Mouse (Mus musculus): ENCODE measurements around the gene Cdhr1. TPM values are rescaled to one million over a fixed set of nuclear protein-coding genes. Genes with fewer than 3 reads are reported as not detected.

The Cdhr1 gene
- total RNA-seq (2023) = not detected in 2 replicates

DNA sequence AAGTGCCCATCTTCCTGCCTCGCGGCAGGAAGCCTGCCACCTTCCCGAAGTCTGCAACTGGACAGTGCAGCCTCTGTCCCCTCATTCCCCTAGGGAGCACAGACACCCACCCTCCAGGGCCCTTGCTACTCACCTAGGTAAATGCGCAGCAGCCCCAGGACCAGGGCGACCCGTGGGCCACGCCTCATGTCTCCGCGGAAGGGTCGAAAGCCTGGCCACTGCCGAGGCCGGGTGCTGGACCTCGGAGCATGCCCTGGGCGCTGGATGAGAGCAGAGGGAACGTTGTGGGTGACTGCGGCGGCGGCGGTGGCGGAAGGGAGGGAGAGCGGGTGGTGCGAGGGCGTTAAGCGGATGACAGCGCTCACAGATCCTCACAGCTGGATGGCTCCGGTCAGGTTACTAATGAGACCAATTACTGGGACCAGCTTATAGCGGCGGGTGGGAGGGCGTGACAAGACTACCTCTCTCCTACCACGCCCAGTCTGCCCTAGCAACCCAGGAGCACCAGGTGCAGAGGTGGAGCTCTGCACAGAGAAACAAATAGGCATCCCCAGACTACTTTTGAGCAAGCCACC is at the start of gene Cdhr1:
Gene Cdhr1, minus strand, starts transcription at position 392 of the 575 bp plus-strand sequence.

DNA sequence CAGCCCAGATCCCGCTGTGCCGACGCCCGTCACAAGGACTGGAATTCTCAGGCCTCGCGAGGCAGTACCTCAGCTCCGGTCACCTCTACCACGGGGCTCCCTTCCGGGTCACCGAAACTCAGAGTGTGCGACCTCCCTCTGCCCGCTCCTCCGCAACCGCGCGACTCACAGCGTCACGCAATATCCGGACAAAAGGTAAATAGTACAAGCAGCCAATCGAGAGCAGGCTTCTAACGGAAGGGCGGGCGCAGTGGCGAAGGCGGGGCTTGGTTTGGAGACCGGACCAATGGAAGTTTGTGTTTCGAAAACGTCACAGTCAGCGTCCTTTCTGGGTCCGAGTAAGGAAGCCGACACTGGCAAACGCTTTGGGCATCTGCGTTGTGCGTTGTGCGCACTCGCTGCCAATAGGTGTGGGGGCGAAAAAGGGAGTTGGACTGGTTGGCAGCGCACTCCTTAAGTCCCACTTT is 37.0 kb upstream of the Cdhr1 start, which contains the start of gene Ghitm:
Gene Ghitm, minus strand, starts transcription at position 146 of the 467 bp plus-strand sequence.

DNA sequence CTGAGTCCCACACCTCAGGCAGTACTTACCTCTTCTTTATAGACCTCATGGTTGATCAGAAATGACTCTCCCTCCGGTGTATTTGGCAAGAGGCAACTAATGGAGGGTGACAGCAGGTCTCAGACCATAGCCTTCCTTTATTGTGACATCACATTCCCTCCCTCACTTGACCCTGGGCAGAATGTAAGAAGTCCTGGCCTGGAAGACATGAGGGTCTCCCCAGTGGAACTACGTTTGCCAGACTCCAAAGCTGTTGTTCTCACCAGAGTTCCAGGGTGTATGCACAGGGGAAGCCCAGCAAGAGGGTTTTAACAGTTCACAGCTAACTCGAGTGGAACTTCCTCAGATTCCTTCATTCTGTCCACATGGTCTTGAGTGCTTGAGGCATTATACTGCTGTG is 15.8 kb upstream of the Cdhr1 start, which contains the start of gene 2610528A11Rik:
Gene 2610528A11Rik, minus strand, starts transcription at position 101 of the 400 bp plus-strand sequence.

DNA sequence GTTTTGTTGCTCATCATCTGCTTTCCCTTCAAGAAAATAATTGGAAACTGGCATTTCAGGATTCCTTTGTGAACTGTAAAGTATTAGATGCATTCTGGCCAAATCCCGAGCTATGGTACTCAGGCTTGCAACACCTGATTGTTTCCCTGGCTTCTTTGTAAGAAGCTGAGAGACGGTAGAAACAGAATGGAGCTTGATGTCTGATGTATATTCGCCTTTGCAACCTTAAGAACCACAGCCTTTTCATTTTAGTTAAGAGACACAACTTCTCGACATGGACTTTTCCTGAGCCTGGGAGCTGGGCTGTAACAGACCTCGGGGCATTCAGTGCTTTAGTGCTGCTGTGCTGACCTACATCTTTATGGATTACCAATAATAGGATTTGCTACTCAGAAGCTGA is 30.5 kb downstream of the Cdhr1 start, which contains the start of gene Lrit2:
Gene Lrit2, plus strand, starts transcription at position 301 of the 400 bp plus-strand sequence.

DNA sequence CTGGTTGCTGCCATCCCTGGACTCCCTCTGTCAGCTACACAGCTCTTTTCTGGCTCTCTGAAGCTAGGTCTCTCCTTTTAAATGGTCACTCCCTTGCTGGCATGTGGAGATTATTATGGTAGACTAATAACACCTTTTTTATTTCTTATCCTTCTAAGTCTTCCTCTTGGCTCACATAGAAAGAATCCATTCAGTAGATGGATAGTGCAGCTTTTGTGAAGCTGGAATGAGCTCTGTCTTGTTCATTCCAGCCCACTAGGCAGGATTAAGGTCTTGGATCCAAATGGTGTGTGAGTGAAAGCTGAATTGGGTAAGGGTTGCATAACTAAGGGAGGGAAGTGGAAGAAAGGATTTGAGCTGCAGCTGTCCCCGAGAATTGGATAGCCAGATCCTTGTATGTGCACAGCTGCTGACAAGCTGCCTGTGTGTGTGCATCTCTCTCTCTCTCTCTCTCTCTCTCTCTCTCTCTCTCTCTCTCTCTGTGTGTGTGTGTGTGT is 49.2 kb downstream of the Cdhr1 start, which contains the start of gene Rgr:
Gene Rgr, minus strand, starts transcription at position 51 of the 497 bp plus-strand sequence.

Other genes with a start within 250 kb of the Cdhr1 start
- gene Ccser2, start 129.6 kb downstream of the Cdhr1 start, total RNA-seq (2023) = 11.1 and 13.1 TPM in 2 replicates
- not detected in 2 replicates for gene Rgr, start 49.4 kb downstream of the Cdhr1 start, total RNA-seq (2023)
- gene Lrit1, start 43.5 kb downstream of the Cdhr1 start, total RNA-seq (2023) = not detected in 2 replicates
- not detected in 2 replicates for gene Lrit2, start 30.4 kb downstream of the Cdhr1 start, total RNA-seq (2023)
- not detected in 2 replicates for gene 2610528A11Rik, start 15.7 kb upstream of the Cdhr1 start, total RNA-seq (2023)
- gene Ghitm, start 36.9 kb upstream of the Cdhr1 start, total RNA-seq (2023) = 134 and 135 TPM in 2 replicates

All from neutrophil, adult 65 days (primary cell).